ENCODE assay signal across 8 mouse cellular contexts in genomic region chr9:73162571-73163333, GRCm38 (mm10). TPM values are rescaled to one million over a fixed set of nuclear protein-coding genes. Genes with fewer than 3 reads are reported as not detected.
DNase-seq lines count a peak whose midpoint lies in the region; ATAC-seq lines count a peak whose summit lies in the region.

No protein-coding gene starts in this region.

- H3K4me2 ChIP-seq in hindbrain, embryonic 14.5 days (replicated peaks), result peak overlapping the region; percentile 41

- H3K9me3 ChIP-seq in hindbrain, embryonic 14.5 days (ENCODE audit: control insufficient read depth, low read length), result no peaks in the 10 kb centered on the region

- no peaks in the 10 kb centered on the region for H3K36me3 ChIP-seq in hindbrain, embryonic 14.5 days (replicated peaks; ENCODE audit: control insufficient read depth, insufficient read depth)

- no peak overlapping the region for H3K27ac ChIP-seq in hindbrain, embryonic 14.5 days

- H3K4me1 ChIP-seq in hindbrain, embryonic 14.5 days (replicated peaks; ENCODE audit: control insufficient read depth, insufficient read depth, low read length), result no peaks in the 10 kb centered on the region

- peak; percentile 80 for ATAC-seq in hindbrain, embryonic 14.5 days (ENCODE audit: low FRiP score)

- DNase-seq in MEL-GATA-1-ER (ENCODE audit: extremely low read depth, low read depth), result peak; percentile 72
- DNase-seq in cerebellum, adult 8-10 months, result peak; percentile 88
- peak; percentile 46 to 78 for DNase-seq in frontal cortex, postnatal 10 days (ENCODE audit: low spot score in 2 of 2)
- DNase-seq in hindbrain, embryonic 14.5 days (ENCODE audit: low spot score), result peak; percentile 96
- DNase-seq in layer of hippocampus, postnatal 36 days, result peak; percentile 71 to 79
- peak; percentile 64 for DNase-seq in lung, postnatal 25 days (ENCODE audit: low spot score)
- peak; percentile 87 for DNase-seq in retina, postnatal 1 day
- peak; percentile 76 for DNase-seq in urinary bladder, postnatal 14 days (ENCODE audit: low spot score)

- 24% methylated on average over 26 of the region's 26 CpGs for WGBS in hindbrain, embryonic 14.5 days

- H3K9ac ChIP-seq in hindbrain, embryonic 14.5 days, result no peak overlapping the region

- H3K4me3 ChIP-seq in hindbrain, embryonic 14.5 days (replicated peaks; ENCODE audit: low read length), result no peak overlapping the region

- H3K27me3 ChIP-seq in hindbrain, embryonic 14.5 days (ENCODE audit: control insufficient read depth, insufficient read depth, low read length), result no peaks in the 10 kb centered on the region

RNA-seq across cellular contexts. Expression of gene Rsl24d1, which starts 49.5 kb away (rescaled TPM):
- 104 and 108 TPM in 2 replicates for polyA plus RNA-seq in hindbrain, embryonic 14.5 days (2014; fragmentation: Nextera tagmentation; extraction: Ambion mirVana)
- total RNA-seq in layer of hippocampus, postnatal 36 days (2021), result 10 to 100 TPM; 64.7 to 66.0 TPM
